Mouse (Mus musculus): ENCODE results near the gene Wipf1.

The Wipf1 gene

GRCm38 (mm10) chr2:73502863-73503429 is 26.6 kb downstream of the Wipf1 start:
- no peak for DNase-seq

GRCm38 (mm10) chr2:73500864-73501263 is 28.7 kb downstream of the Wipf1 start:
- no peak for DNase-seq

GRCm38 (mm10) chr2:73498322-73498721 is 31.2 kb downstream of the Wipf1 start:
- no peak for DNase-seq

GRCm38 (mm10) chr2:73497572-73497971 is 32.0 kb downstream of the Wipf1 start:
- DNase-seq: no peak

- no peak for DNase-seq
Measured at GRCm38 (mm10) chr2:73496944-73497343, 32.6 kb downstream of the Wipf1 start.

GRCm38 (mm10) chr2:73496329-73496685 is 33.2 kb downstream of the Wipf1 start:
- DNase-seq: no peak

- DNase-seq: no peak
Measured at GRCm38 (mm10) chr2:73495617-73496328, 33.8 kb downstream of the Wipf1 start.

GRCm38 (mm10) chr2:73493517-73493916 is 36.0 kb downstream of the Wipf1 start:
- DNase-seq: no peak

- peak; percentile 60 for DNase-seq
Measured at GRCm38 (mm10) chr2:73491442-73492241, 37.9 kb downstream of the Wipf1 start.

GRCm38 (mm10) chr2:73490466-73490865 is 39.1 kb downstream of the Wipf1 start:
- DNase-seq: no peak

- DNase-seq: no peak
Measured at GRCm38 (mm10) chr2:73486120-73486601, 43.4 kb downstream of the Wipf1 start.

- DNase-seq: no peak
Measured at GRCm38 (mm10) chr2:73485236-73486119, 44.1 kb downstream of the Wipf1 start.

- DNase-seq: no peak
Measured at GRCm38 (mm10) chr2:73484561-73485235, 44.8 kb downstream of the Wipf1 start.

GRCm38 (mm10) chr2:73478805-73479204 is 50.7 kb downstream of the Wipf1 start:
- DNase-seq: no peak

- no peak for DNase-seq
Measured at GRCm38 (mm10) chr2:73477501-73477900, 52.0 kb downstream of the Wipf1 start.

- no peak for DNase-seq
Measured at GRCm38 (mm10) chr2:73475519-73475918, 54.0 kb downstream of the Wipf1 start.

GRCm38 (mm10) chr2:73472130-73472529 is 57.4 kb downstream of the Wipf1 start:
- no peak for DNase-seq

- DNase-seq: no peak
Measured at GRCm38 (mm10) chr2:73470146-73470630, 59.3 kb downstream of the Wipf1 start.

GRCm38 (mm10) chr2:73469552-73469951 is 60.0 kb downstream of the Wipf1 start:
- DNase-seq: no peak

- DNase-seq: no peak
Measured at GRCm38 (mm10) chr2:73468993-73469392, 60.5 kb downstream of the Wipf1 start.

GRCm38 (mm10) chr2:73467071-73467851 is 62.3 kb downstream of the Wipf1 start:
- no peak for DNase-seq
